10 mouse cellular contexts compared by ENCODE assay signal in genomic region chr12:118661575-118661974, GRCm38 (mm10).
A peak's percentile ranks its signal among the peaks of the same experiment; 100 is the strongest.
DNase-seq lines count a peak whose midpoint lies in the region; ATAC-seq and TF ChIP-seq lines count a peak whose summit lies in the region.
"Had no signal": no experiment of that assay in that cellular context is flagged by ENCODE, and none has a peak within 500 bp of the region (broad histone marks: within the 10 kb centered on the region; RNA-seq: fewer than 3 reads in every experiment).

No protein-coding gene starts in this region.

- no peak for TF ChIP-seq EP300 in stomach, postnatal 0 days (optimal IDR thresholded peaks at IDR 0.05)

- no peaks in the 10 kb centered on the region for H3K36me3 ChIP-seq in heart, embryonic 13.5 days
- no peaks in the 10 kb centered on the region for H3K36me3 ChIP-seq in hindbrain, embryonic 15.5 days
- no peaks in the 10 kb centered on the region for H3K36me3 ChIP-seq in stomach, postnatal 0 days (ENCODE audit: control insufficient read depth, insufficient read depth, low read length)

- peak overlapping the region; percentile 58; the same call in 1 of the 2 replicates for H3K4me2 ChIP-seq in heart, embryonic 13.5 days
- 0 out of 2 replicates have a peak overlapping the region, but pooled peaks have one; percentile 11 for H3K4me2 ChIP-seq in hindbrain, embryonic 15.5 days
- H3K4me2 ChIP-seq in stomach, postnatal 0 days (replicated peaks; ENCODE audit: low read depth), result no peak overlapping the region

- H3K27ac ChIP-seq in heart, embryonic 13.5 days (replicated peaks), result no peak overlapping the region
- H3K27ac ChIP-seq in hindbrain, embryonic 15.5 days (replicated peaks), result no peak overlapping the region
- no peak overlapping the region for H3K27ac ChIP-seq in stomach, postnatal 0 days (replicated peaks)
- H3K27ac ChIP-seq: kidney, postnatal 0 days had no signal

- peaks cover 8% of the 10 kb centered on the region for H3K27me3 ChIP-seq in heart, embryonic 13.5 days (replicated peaks)
- peaks cover 82% of the 10 kb centered on the region for H3K27me3 ChIP-seq in hindbrain, embryonic 15.5 days
- H3K27me3 ChIP-seq in stomach, postnatal 0 days (ENCODE audit: control insufficient read depth, insufficient read depth, low read length), result no peaks in the 10 kb centered on the region

- intact Hi-C loops in heart, postnatal 14 days (cut with DNase I), result no loop called here

- peaks cover 6% of the 10 kb centered on the region; the same call in 1 of the 2 replicates for H3K4me1 ChIP-seq in heart, embryonic 13.5 days
- peaks cover 9% of the 10 kb centered on the region; the same call in 1 of the 2 replicates for H3K4me1 ChIP-seq in hindbrain, embryonic 15.5 days (replicated peaks)
- no peaks in the 10 kb centered on the region for H3K4me1 ChIP-seq in stomach, postnatal 0 days (replicated peaks; ENCODE audit: control insufficient read depth, insufficient read depth)

- no peak overlapping the region for H3K9ac ChIP-seq in heart, embryonic 13.5 days
- no peak overlapping the region for H3K9ac ChIP-seq in hindbrain, embryonic 15.5 days
- no peak overlapping the region for H3K9ac ChIP-seq in stomach, postnatal 0 days (ENCODE audit: low read length)

- no peak for DNase-seq in heart, postnatal 14 days
- peak; percentile 5 for DNase-seq in fibroblast of lung, adult 2 months (ENCODE audit: low read depth)
- peak; percentile 39 for DNase-seq in neural tube, embryonic 10.5 days (ENCODE audit: extremely low spot score, low spot score)
- no peak for DNase-seq in cerebellum, adult 8-10 months
- no peak for DNase-seq in urinary bladder, adult 2 months (ENCODE audit: low spot score)
- no peak for DNase-seq in stomach, postnatal 0 days (ENCODE audit: low spot score)
- DNase-seq: lung, postnatal 14 days had no signal

- TF ChIP-seq CTCF in stomach, postnatal 0 days (IDR thresholded peaks at IDR 0.05; ENCODE audit: low read depth), result no peak

- ATAC-seq in heart, embryonic 13.5 days (ENCODE audit: extremely low read depth, insufficient number of reproducible peaks, low FRiP score, low TSS enrichment), result no peak
- ATAC-seq in hindbrain, embryonic 15.5 days (ENCODE audit: low FRiP score, low read depth), result peak; percentile 59; the same call in 1 of the 2 replicates
- ATAC-seq in stomach, postnatal 0 days (ENCODE audit: low FRiP score, low TSS enrichment), result no peak

- no peaks in the 10 kb centered on the region for H3K9me3 ChIP-seq in heart, embryonic 13.5 days
- no peaks in the 10 kb centered on the region for H3K9me3 ChIP-seq in hindbrain, embryonic 15.5 days
- H3K9me3 ChIP-seq in stomach, postnatal 0 days (ENCODE audit: control insufficient read depth, low read length), result no peaks in the 10 kb centered on the region

- H3K4me3 ChIP-seq in heart, embryonic 13.5 days, result no peak overlapping the region
- H3K4me3 ChIP-seq in hindbrain, embryonic 15.5 days, result no peak overlapping the region
- H3K4me3 ChIP-seq in stomach, postnatal 0 days (ENCODE audit: low read depth, low read length), result no peak overlapping the region

- 46% methylated on average over 9 of the region's 9 CpGs for WGBS in heart, embryonic 13.5 days
- WGBS in hindbrain, embryonic 15.5 days, result 9% methylated on average over 9 of the region's 9 CpGs
- 36% methylated on average over 9 of the region's 9 CpGs for WGBS in stomach, postnatal 0 days

Comparison
In these comparisons a context has a peak if more than half of its experiments do, and no peak if none do; other contexts are left out.
1. DNase-seq: peak in fibroblast of lung, adult 2 months (single experiment) and neural tube, embryonic 10.5 days (single experiment); none in heart, postnatal 14 days (0 of 2), cerebellum, adult 8-10 months (single experiment), urinary bladder, adult 2 months (single experiment) and stomach, postnatal 0 days (single experiment).